Mouse (Mus musculus) heart, embryonic 14.5 days (tissue): Measurements from ENCODE around the gene Gdf15. TPM values are rescaled to one million over a fixed set of nuclear protein-coding genes. Genes with fewer than 3 reads are reported as not detected.
A peak's percentile ranks its signal among the peaks of the same experiment; 100 is the strongest.

Experiments used
- ATAC-seq: fragments of 200-750 bp; cut with Nextera tagmentation; 2 replicates; pipeline ENCODE4 v1.8.0; 2017; ENCODE audit warnings: low read depth, moderate TSS enrichment; ENCODE audit not compliant: insufficient number of reproducible peaks, insufficient read depth, low FRiP score
- H3K27ac ChIP-seq, 2 experiments: fragments of 200-500 bp in 1 of 2; fragments of 300-500 bp in 1 of 2; sonication (generic) in 1 of 2; replicated peaks in 1 of 2; 2 replicates each; pipeline ENCODE4 v1.5.1; 2012 to 2014; ENCODE audit warnings: low read depth in 2 of 2, low read length in 2 of 2, control low read depth in 1 of 2, mild to moderate bottlenecking in 1 of 2, mixed read lengths in 1 of 2; ENCODE audit not compliant: control insufficient read depth in 1 of 2, insufficient read depth in 1 of 2
- H3K27me3 ChIP-seq: fragments of 300-500 bp; sonication (generic); 2 replicates; pipeline ENCODE4 v1.6.1; 2014; ENCODE audit warnings: mild to moderate bottlenecking, low read length, control low read depth; ENCODE audit not compliant: control insufficient read depth, insufficient read depth
- H3K36me3 ChIP-seq: fragments of 300-500 bp; sonication (generic); 2 replicates; pipeline ENCODE4 v1.6.1; 2014; ENCODE audit warnings: mild to moderate bottlenecking, control low read depth, low read length, mixed read lengths; ENCODE audit not compliant: control insufficient read depth, insufficient read depth
- H3K4me1 ChIP-seq, 2 experiments: fragments of 200-500 bp in 1 of 2; fragments of 300-500 bp in 1 of 2; sonication (generic) in 1 of 2; 2 replicates each; pipeline ENCODE4 v1.6.1; 2012 to 2014; ENCODE audit warnings: low read length in 2 of 2, control low read depth in 1 of 2, mixed read lengths in 1 of 2; ENCODE audit not compliant: control insufficient read depth in 2 of 2, insufficient read depth in 2 of 2
- H3K4me2 ChIP-seq: fragments of 300-500 bp; sonication (generic); 2 replicates; pipeline ENCODE4 v1.6.1; 2014; ENCODE audit warnings: mild to moderate bottlenecking, low read length
- H3K4me3 ChIP-seq, 2 experiments: fragments of 200-500 bp in 1 of 2; fragments of 300-500 bp in 1 of 2; sonication (generic) in 1 of 2; 2 replicates each; pipeline ENCODE4 v1.5.1; 2012 to 2014; ENCODE audit warnings: low read length in 2 of 2, mild to moderate bottlenecking in 2 of 2, control low read depth in 1 of 2, low read depth in 1 of 2, moderate library complexity in 1 of 2; ENCODE audit not compliant: control insufficient read depth in 1 of 2, insufficient read depth in 1 of 2
- H3K9ac ChIP-seq: fragments of 300-500 bp; sonication (generic); 2 replicates; pipeline ENCODE4 v1.6.1; 2014; ENCODE audit warnings: mild to moderate bottlenecking, low read length
- H3K9me3 ChIP-seq: fragments of 300-500 bp; sonication (generic); 2 replicates; pipeline ENCODE4 v1.6.1; 2016; ENCODE audit warnings: low read length, control low read depth; ENCODE audit not compliant: control insufficient read depth
- WGBS: fragments of 180-500 bp; shearing (Covaris S2); extraction: QIAGEN DNeasy Blood & Tissue Kit; methylation state at CpG from one replicate; pipeline ENCODE4 v1.1.7; 2014; 5-methylcytosine and 5-hydroxymethylcytosine counted together
- polyA plus RNA-seq: library from polyadenylated mRNA; unstranded; fragments of >200 nt; fragmentation: Nextera tagmentation; extraction: Ambion mirVana; gene quantifications from 2 replicates; pipeline ENCODE4 v1.2.1, GENCODE M21; 2014

Gene Gdf15
- polyA plus RNA-seq: 1.1 TPM in 2 replicates

GRCm38 (mm10) chr8:70632346-70632892 is at the start of gene Gdf15:
Gene Gdf15, minus strand, starts transcription at chr8:70632456.
- Histone ChIP-seq H3K4me1 (peaks cover 36 to 48% of the 10 kb centered on the region in 2 experiments), H3K4me2 (peak within 1 kb of the TSS; percentile 69), H3K36me3 (no peaks in the 10 kb centered on the region), H3K27ac (peak within 1 kb of the TSS in 1 of 2 experiments; percentile 12; a peak in 1 of 4 replicates), H3K9me3 (no peaks in the 10 kb centered on the region), H3K9ac (peak within 1 kb of the TSS; percentile 66), H3K4me3 (peak within 1 kb of the TSS; percentile 12 to 21; a peak in 2 of 4 replicates), H3K27me3 (no peaks in the 10 kb centered on the region)
- 90% methylated on average over 6 of the region's 6 CpGs for WGBS
- no peak for ATAC-seq

GRCm38 (mm10) chr8:70681410-70681809 is 49.2 kb upstream of the Gdf15 start:
- H3K36me3 ChIP-seq: peaks cover 27% of the 10 kb centered on the region
- no peak for ATAC-seq
- H3K9me3 ChIP-seq: no peaks in the 10 kb centered on the region
- H3K4me2 ChIP-seq: no peak overlapping the region
- H3K9ac ChIP-seq: no peak overlapping the region
- H3K27ac ChIP-seq: peak overlapping the region in 1 of 2 experiments; percentile 96; a peak in 2 of 4 replicates
- H3K4me3 ChIP-seq: no peak overlapping the region
- 74% methylated on average over 3 of the region's 3 CpGs for WGBS
- H3K4me1 ChIP-seq: peaks cover 3 to 16% of the 10 kb centered on the region in 2 experiments; a peak in 3 of 4 replicates
- H3K27me3 ChIP-seq: no peaks in the 10 kb centered on the region

- peaks cover 32% of the 10 kb centered on the region for H3K36me3 ChIP-seq
- no peak for ATAC-seq
These were observed 47.8 kb upstream of the Gdf15 start for GRCm38 (mm10) chr8:70680039-70680438.

GRCm38 (mm10) chr8:70679404-70679803 is 47.1 kb upstream of the Gdf15 start:
- Histone ChIP-seq H3K4me3 (no peak overlapping the region), H3K27ac (no peak overlapping the region; a peak in 1 of 4 replicates), H3K4me2 (no peak overlapping the region), H3K27me3 (no peaks in the 10 kb centered on the region), H3K4me1 (peaks cover 7 to 22% of the 10 kb centered on the region in 2 experiments; a peak in 3 of 4 replicates), H3K9me3 (no peaks in the 10 kb centered on the region), H3K36me3 (peaks cover 32% of the 10 kb centered on the region), H3K9ac (no peak overlapping the region; the same call in 1 of the 2 replicates)
- 90% methylated on average over 4 of the region's 4 CpGs for WGBS
- no peak for ATAC-seq

More at GRCm38 (mm10) chr8:70680039-70680438, 47.8 kb upstream of the Gdf15 start:
- Histone ChIP-seq H3K27ac (no peak overlapping the region), H3K4me2 (no peak overlapping the region), H3K4me3 (no peak overlapping the region), H3K27me3 (no peaks in the 10 kb centered on the region), H3K4me1 (peaks cover 3 to 16% of the 10 kb centered on the region in 2 experiments; a peak in 3 of 4 replicates), H3K9me3 (no peaks in the 10 kb centered on the region), H3K9ac (no peak overlapping the region)
- WGBS: 82% methylated on average over 3 of the region's 3 CpGs

- no peak for ATAC-seq
- H3K36me3 ChIP-seq: peaks cover 32% of the 10 kb centered on the region
- no peak overlapping the region for H3K27ac ChIP-seq
These were observed 46.4 kb upstream of the Gdf15 start for GRCm38 (mm10) chr8:70678679-70679078.

GRCm38 (mm10) chr8:70677451-70678080 is 45.3 kb upstream of the Gdf15 start:
- H3K4me1 ChIP-seq: peaks cover 11 to 29% of the 10 kb centered on the region in 2 experiments
- no peak for ATAC-seq
- WGBS: 87% methylated on average over 15 of the region's 15 CpGs
- H3K27ac ChIP-seq: no peak overlapping the region
- H3K27me3 ChIP-seq: no peaks in the 10 kb centered on the region
- no peak overlapping the region for H3K9ac ChIP-seq
- H3K36me3 ChIP-seq: peaks cover 32% of the 10 kb centered on the region
- no peaks in the 10 kb centered on the region for H3K9me3 ChIP-seq
- no peak overlapping the region for H3K4me3 ChIP-seq
- no peak overlapping the region for H3K4me2 ChIP-seq

More at GRCm38 (mm10) chr8:70678679-70679078, 46.4 kb upstream of the Gdf15 start:
- Histone ChIP-seq H3K9me3 (no peaks in the 10 kb centered on the region), H3K4me2 (no peak overlapping the region), H3K9ac (no peak overlapping the region), H3K4me1 (peaks cover 12 to 29% of the 10 kb centered on the region in 2 experiments), H3K27me3 (no peaks in the 10 kb centered on the region), H3K4me3 (no peak overlapping the region)

GRCm38 (mm10) chr8:70675336-70675735 is 43.1 kb upstream of the Gdf15 start:
- H3K9ac ChIP-seq: no peak overlapping the region
- 73% methylated on average over 1 of the region's 1 CpGs for WGBS
- H3K9me3 ChIP-seq: no peaks in the 10 kb centered on the region
- no peak overlapping the region for H3K27ac ChIP-seq
- ATAC-seq: no peak
- no peak overlapping the region for H3K4me3 ChIP-seq
- peaks cover 31% of the 10 kb centered on the region for H3K36me3 ChIP-seq
- H3K4me1 ChIP-seq: peaks cover 9 to 23% of the 10 kb centered on the region in 2 experiments
- no peaks in the 10 kb centered on the region for H3K27me3 ChIP-seq
- H3K4me2 ChIP-seq: no peak overlapping the region
